Mouse (Mus musculus) liver, embryonic 14.5 days (tissue): ENCODE measurements around the gene Fkbp8. TPM values are rescaled to one million over a fixed set of nuclear protein-coding genes. Genes with fewer than 3 reads are reported as not detected.

ENCODE experiments used
- ATAC-seq: fragments of 200-750 bp; cut with Nextera tagmentation; 2 replicates; pipeline ENCODE4 v1.8.0; 2017; ENCODE audit warnings: moderate number of reproducible peaks, mild to moderate bottlenecking, moderate library complexity; ENCODE audit not compliant: insufficient read depth
- DNase-seq, 3 experiments: peaks; one replicate each; pipeline ENCODE4 v3.0.0-alpha.2; 2012 to 2013; ENCODE audit warnings: low read depth in 3 of 3, low spot score in 3 of 3
- H3K27ac ChIP-seq: fragments of 300-500 bp; sonication (generic); 2 replicates; pipeline ENCODE4 v1.5.1; 2014; ENCODE audit warnings: moderate library complexity, mild to moderate bottlenecking, control low read depth, inconsistent platforms
- H3K27me3 ChIP-seq: fragments of 300-500 bp; sonication (generic); 2 replicates; pipeline ENCODE4 v1.6.1; 2014; ENCODE audit warnings: mild to moderate bottlenecking, low read length, moderate library complexity; ENCODE audit not compliant: control insufficient read depth, insufficient read depth
- H3K36me3 ChIP-seq: fragments of 300-500 bp; sonication (generic); replicated peaks from 2 replicates; pipeline ENCODE4 v1.6.1; 2014; ENCODE audit warnings: low read depth; ENCODE audit not compliant: control insufficient read depth, insufficient read depth
- H3K4me1 ChIP-seq, 2 experiments: fragments of 200-500 bp in 1 of 2; fragments of 300-500 bp in 1 of 2; sonication (generic) in 1 of 2; replicated peaks; 2 replicates each; pipeline ENCODE4 v1.6.1; 2012 to 2014; ENCODE audit warnings: antibody characterized with exemption in 1 of 2, inconsistent platforms in 1 of 2, low read length in 1 of 2; ENCODE audit not compliant: control insufficient read depth in 2 of 2, insufficient read depth in 2 of 2
- H3K4me2 ChIP-seq: fragments of 300-500 bp; sonication (generic); 2 replicates; pipeline ENCODE4 v1.6.1; 2014; ENCODE audit warnings: low read depth, mild to moderate bottlenecking, control low read depth, moderate library complexity
- H3K4me3 ChIP-seq, 2 experiments: fragments of 200-500 bp in 1 of 2; fragments of 300-500 bp in 1 of 2; sonication (generic) in 1 of 2; 2 replicates each; pipeline ENCODE4 v1.5.1; 2012 to 2014; ENCODE audit warnings: low read depth in 2 of 2, low read length in 2 of 2, mild to moderate bottlenecking in 2 of 2, control low read depth in 1 of 2, inconsistent platforms in 1 of 2, moderate library complexity in 1 of 2; ENCODE audit not compliant: insufficient read depth in 1 of 2
- H3K9ac ChIP-seq: fragments of 300-500 bp; sonication (generic); replicated peaks from 2 replicates; pipeline ENCODE4 v1.6.1; 2014; ENCODE audit warnings: mild to moderate bottlenecking, control low read depth, moderate library complexity
- H3K9me3 ChIP-seq: fragments of 300-500 bp; sonication (generic); 2 replicates; pipeline ENCODE4 v1.6.1; 2016; ENCODE audit warnings: low read length, mixed read lengths; ENCODE audit not compliant: control insufficient read depth
- CTCF ChIP-seq: IDR thresholded peaks from 2 replicates; pipeline ENCODE4 v1.5.1; 2016; ENCODE audit warnings: antibody characterized with exemption, low read depth, control low read depth
- EP300 ChIP-seq: IDR thresholded peaks from 2 replicates; pipeline ENCODE4 v1.6.1; 2016; ENCODE audit warnings: antibody characterized with exemption, low read depth
- whole genome bisulfite sequencing: fragments of 180-500 bp; shearing (Covaris S2); extraction: QIAGEN DNeasy Blood & Tissue Kit; methylation state at CpG from one replicate; pipeline ENCODE4 v1.1.7; 2014; ENCODE audit not compliant: insufficient replicate concordance; 5-methylcytosine and 5-hydroxymethylcytosine counted together
- polyA plus RNA-seq, 2 experiments: library from polyadenylated mRNA; depleted of rRNA in 1 of 2; stranded (reverse) in 1 of 2; unstranded in 1 of 2; fragments of >200 nt; fragmentation: Nextera tagmentation in 1 of 2; extraction: Ambion mirVana in 1 of 2; gene quantifications; 2 replicates each; pipeline versions ENCODE4 v1.2.1 to v1.2.3; 2012 to 2014

The Fkbp8 gene
- polyA plus RNA-seq, 2 experiments: 114 to 149 TPM

GRCm38 (mm10) chr8:70540507-70541071 lies 13.1 kb downstream of the Fkbp8 start:
- peaks cover 3% of the 10 kb centered on the region; the same call in 1 of the 2 replicates for H3K36me3 ChIP-seq
- DNase-seq (no peak), ATAC-seq (no peak)
- peak overlapping the region; percentile 75 for H3K27ac ChIP-seq
- no peaks in the 10 kb centered on the region for H3K9me3 ChIP-seq
- no peak for TF ChIP-seq EP300
- 31% methylated on average over 7 of the region's 7 CpGs for WGBS
- H3K9ac ChIP-seq: peak overlapping the region; percentile 88
- H3K27me3 ChIP-seq: no peaks in the 10 kb centered on the region
- peak overlapping the region; percentile 97 for H3K4me2 ChIP-seq
- peaks cover 18 to 43% of the 10 kb centered on the region in 2 experiments for H3K4me1 ChIP-seq
- peak overlapping the region; percentile 88 to 96 for H3K4me3 ChIP-seq

GRCm38 (mm10) chr8:70541081-70541480 lies 13.6 kb downstream of the Fkbp8 start:
- Histone ChIP-seq H3K27me3 (no peaks in the 10 kb centered on the region), H3K36me3 (peaks cover 3% of the 10 kb centered on the region; the same call in 1 of the 2 replicates), H3K4me2 (peak overlapping the region; percentile 97), H3K27ac (no peak overlapping the region), H3K9me3 (no peaks in the 10 kb centered on the region), H3K4me1 (peaks cover 18 to 45% of the 10 kb centered on the region in 2 experiments), H3K4me3 (peak overlapping the region; percentile 88 to 96; a peak in 3 of 4 replicates), H3K9ac (no peak overlapping the region)
- no peak for DNase-seq
- ATAC-seq: no peak
- 54% methylated on average over 5 of the region's 5 CpGs for WGBS
- TF ChIP-seq EP300 (no peak), CTCF (no peak)

GRCm38 (mm10) chr8:70544200-70544687 lies 16.7 kb downstream of the Fkbp8 start:
- Histone ChIP-seq H3K27ac (peak overlapping the region; percentile 38), H3K9ac (no peak overlapping the region), H3K27me3 (no peaks in the 10 kb centered on the region), H3K4me2 (peak overlapping the region; percentile 25; the same call in 1 of the 2 replicates), H3K4me3 (no peak overlapping the region), H3K9me3 (no peaks in the 10 kb centered on the region), H3K36me3 (no peaks in the 10 kb centered on the region), H3K4me1 (peaks cover 14 to 59% of the 10 kb centered on the region in 2 experiments)
- no peak for TF ChIP-seq EP300
- TF ChIP-seq CTCF: peak; percentile 70
- no peak for DNase-seq
- WGBS: 44% methylated on average over 6 of the region's 6 CpGs
- ATAC-seq: no peak

GRCm38 (mm10) chr8:70546412-70546811 lies 18.9 kb downstream of the Fkbp8 start:
- Histone ChIP-seq H3K4me2 (no peak overlapping the region), H3K4me3 (no peak overlapping the region), H3K9ac (no peak overlapping the region), H3K27ac (no peak overlapping the region), H3K27me3 (no peaks in the 10 kb centered on the region), H3K36me3 (no peaks in the 10 kb centered on the region), H3K4me1 (peaks cover 4 to 53% of the 10 kb centered on the region in 2 experiments), H3K9me3 (no peaks in the 10 kb centered on the region)
- whole genome bisulfite sequencing: 51% methylated on average over 4 of the region's 4 CpGs
- ATAC-seq (no peak), DNase-seq (no peak)
- TF ChIP-seq EP300 (no peak), CTCF (no peak)

GRCm38 (mm10) chr8:70547762-70548161 lies 20.2 kb downstream of the Fkbp8 start:
- H3K9me3 ChIP-seq: no peaks in the 10 kb centered on the region
- no peaks in the 10 kb centered on the region for H3K36me3 ChIP-seq
- WGBS: 77% methylated on average over 6 of the region's 6 CpGs
- no peak for DNase-seq
- no peak overlapping the region for H3K4me2 ChIP-seq
- H3K27me3 ChIP-seq: no peaks in the 10 kb centered on the region
- no peak overlapping the region for H3K27ac ChIP-seq
- H3K9ac ChIP-seq: no peak overlapping the region
- ATAC-seq: no peak
- H3K4me3 ChIP-seq: no peak overlapping the region
- peaks cover 3 to 57% of the 10 kb centered on the region in 2 experiments; a peak in 3 of 4 replicates for H3K4me1 ChIP-seq
- TF ChIP-seq CTCF (no peak), EP300 (no peak)
